Mouse (Mus musculus): Measurements from ENCODE around the gene Ccnh. TPM values are rescaled to one million over a fixed set of nuclear protein-coding genes. Genes with fewer than 3 reads are reported as not detected.
"Not testable (repeated sequence)": the region's sequence is repeated elsewhere in the genome, so short reads cannot be mapped to it uniquely, and the experiment has no call there.

The Ccnh gene
- polyA plus RNA-seq (2012; rRNA removed) = 14.4 and 15.0 TPM in 2 replicates

DNA sequence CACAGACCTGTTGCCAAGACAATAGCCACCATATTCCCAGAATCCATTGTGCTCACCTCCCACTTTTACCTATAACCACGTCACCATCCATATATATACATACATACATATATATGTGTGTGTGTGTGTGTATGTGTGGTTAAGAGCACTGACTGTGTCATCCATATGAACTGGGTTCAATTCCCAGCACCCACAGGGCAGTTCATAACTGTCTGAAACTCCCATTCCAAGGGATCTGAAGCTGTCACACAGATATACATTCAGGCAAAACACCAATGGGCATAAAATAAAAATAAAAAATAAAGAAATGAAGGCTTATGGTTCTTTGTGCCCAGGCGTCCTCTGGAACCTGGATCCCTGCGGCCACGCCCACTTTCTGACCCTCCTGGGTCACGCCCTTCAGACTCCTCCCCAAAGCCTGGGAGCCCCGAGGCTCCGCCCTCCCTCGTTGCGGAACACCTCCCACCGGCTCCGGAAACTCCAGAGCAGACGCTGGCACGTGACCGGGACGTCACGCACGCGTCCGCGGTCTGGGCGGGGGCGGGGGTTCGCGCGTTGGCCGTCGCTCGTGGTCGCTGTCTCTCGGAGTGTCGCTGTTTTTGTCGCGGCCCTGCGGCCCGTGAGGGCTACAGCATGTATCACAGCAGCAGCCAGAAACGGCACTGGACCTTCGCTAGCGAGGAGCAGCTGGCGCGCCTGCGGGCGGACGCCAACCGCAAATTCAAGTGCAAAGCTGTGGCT lies at the start of gene Ccnh:
Gene Ccnh (plus strand): TSS at position 506 of the 741 bp plus-strand sequence.
- DNase-seq (ENCODE audit: low read depth) = peak; percentile 41

DNA sequence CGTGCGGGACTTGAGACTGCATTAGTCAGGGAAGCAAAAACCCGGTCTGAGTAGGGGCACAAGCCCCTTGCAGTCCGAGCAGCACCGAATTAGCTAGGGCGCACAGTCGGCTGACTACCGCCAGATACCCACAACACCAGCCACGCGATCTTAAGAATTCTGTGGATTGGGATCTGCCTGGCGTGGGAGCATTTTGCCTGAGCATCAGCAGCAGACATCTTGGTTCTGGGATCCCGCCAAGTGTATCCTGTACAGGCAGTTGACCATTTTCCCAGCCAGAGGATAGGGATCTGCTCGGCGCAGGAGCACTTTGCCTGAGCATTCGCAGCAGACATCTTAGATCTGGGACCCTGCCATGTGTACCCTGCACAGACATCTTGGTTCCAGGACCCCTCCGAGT lies 45.8 kb upstream of the Ccnh start:
- DNase-seq (ENCODE audit: low read depth) = not testable (repeated sequence)

DNA sequence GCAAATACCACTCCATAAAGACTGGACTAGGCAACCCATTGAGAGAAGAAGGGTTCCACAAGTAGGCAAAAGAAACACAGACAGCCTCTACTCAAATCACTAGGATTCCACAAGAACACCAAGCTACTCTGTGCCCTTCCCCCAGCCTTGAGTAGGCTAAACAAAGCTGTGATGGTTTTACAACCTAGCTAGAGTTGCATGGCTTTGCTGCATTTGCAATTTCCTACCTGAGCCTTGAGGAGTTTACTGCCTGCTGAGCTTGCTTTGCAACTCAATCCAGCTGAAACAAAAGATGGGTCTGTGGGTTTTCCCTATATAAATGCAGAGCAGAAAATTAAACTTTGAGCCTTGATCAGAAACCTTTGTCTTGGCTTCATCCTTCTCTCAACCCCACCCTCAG lies 42.7 kb upstream of the Ccnh start:
- no peak for DNase-seq (ENCODE audit: low read depth)

DNA sequence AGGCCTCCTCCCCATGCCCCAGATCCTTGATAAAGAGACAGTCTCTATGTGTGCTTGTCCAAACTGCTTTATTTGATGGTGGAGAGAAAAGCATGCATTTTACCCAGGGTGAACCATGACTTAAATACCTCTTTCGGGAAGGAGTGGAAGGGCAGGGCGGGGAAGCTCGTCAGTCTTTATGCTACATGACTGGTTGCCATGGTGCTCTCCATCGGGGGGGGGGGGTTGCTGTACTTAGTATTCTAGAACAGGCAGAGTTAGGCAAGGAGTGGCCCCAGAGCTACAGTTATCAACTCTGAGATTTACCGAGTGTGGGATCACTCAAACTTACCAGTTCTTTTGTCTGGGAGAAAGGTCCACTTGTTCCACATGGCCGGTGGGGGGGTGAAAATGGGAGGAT lies 34.5 kb upstream of the Ccnh start:
- no peak for DNase-seq (ENCODE audit: low read depth)

DNA sequence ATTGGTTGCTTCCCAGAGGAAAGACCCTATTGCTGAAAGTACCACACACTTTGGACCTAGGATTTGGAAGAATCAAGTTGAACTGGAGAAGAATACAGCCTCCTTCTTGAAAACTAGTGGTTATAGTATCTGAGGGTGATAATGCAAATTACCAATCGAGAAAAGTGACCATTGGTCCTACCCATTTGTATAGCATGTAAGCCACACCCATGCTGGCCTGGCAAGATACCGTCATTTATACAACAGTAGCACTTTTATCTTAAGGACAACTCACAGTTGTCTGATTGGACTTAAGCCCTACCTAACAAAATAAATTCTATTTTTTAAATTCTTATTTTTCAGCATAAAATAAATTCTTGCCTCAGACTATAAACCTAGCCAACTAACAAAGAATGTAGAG lies 29.2 kb upstream of the Ccnh start:
- DNase-seq (ENCODE audit: low read depth) = no peak

DNA sequence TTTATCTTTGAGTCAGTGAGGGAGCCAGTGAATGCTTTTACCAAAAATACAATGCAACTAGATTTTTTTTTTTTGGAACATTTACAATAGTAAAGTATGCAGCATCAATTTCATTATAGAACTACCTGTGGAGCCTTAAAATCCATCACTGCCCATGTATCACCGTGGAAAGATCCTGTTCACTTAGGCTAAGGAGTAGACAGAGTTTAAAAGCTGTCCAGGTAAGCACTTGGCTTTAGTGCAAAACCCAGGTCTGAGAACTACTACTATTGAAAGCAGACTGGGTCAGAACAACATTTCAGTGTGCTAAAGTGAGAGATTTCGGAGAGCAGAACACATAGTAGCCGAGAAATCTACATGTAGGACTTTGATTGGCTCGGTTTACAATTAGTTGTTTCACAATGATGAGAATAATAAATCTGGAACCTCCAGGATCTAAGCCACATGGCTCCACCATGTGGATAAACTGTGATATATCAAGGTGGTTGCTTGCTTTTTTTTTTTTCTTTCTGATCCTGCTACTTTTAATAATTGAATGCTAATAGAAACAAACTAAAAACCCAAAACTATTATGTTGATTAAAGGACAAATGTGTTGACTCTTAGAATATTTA lies 24.6 kb upstream of the Ccnh start:
- no peak for DNase-seq (ENCODE audit: low read depth)

DNA sequence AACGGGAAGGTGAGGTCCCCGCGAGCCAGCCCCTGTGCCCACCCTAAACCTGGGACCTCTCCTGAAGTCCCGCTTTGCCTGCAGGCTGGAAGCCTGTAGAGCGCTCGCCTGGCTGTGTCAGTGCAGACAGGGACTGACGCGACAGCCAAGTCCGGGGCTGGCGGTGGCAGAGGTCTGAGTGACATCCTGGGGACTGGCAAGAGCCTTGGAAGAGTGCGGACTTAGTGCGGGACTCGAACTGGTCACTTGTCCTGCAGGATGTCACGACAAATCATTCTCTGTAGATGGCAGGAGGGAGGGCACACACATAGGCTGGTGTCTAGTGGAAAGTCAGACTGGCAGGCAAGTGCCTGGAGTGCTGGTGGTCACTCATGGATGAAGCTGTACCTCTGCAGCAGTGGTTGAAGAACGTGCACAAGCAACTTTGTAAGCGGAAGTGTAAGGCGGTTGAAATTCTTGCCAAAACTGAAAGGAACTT lies 475 bp downstream of the Ccnh start:
- no peak for DNase-seq (ENCODE audit: low read depth)

DNA sequence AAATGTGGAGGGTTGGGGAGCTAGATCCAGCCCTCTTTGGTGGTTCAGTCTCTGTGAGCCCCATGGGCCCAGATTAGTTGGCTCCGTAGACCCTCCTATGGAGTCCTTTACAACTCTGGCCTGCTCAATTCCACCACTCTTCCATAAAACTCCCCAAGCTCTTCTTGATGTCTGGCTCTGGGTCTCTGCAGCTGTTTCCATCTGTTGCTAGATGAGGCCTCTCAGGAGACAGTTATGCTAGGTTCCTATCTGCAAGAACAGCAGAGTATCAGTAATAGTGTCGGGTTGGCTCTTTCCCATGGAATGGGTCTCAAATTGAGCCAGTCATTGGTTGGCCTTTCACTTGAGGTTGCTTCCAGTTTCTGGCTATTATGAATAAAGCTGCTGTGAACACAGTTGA lies 2.0 kb downstream of the Ccnh start:
- no peak for DNase-seq (ENCODE audit: low read depth)

DNA sequence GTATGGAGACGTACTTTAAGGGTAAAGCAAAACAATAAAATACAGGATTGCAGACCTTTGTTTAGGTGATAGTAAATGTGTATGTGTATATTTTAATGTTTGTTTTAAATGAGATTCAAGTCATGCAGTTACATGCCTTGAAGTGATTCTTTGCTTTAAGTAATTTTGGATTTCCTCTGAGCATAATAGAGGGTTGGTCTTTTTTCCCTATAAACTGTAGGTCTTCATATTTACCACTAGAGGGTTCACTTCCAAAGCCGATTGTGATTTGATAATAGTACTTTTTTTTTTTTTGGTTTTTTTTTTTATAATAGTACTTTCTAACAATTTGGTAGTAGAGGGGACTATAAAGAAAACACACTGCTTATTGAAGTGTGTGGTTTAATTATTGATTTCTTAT lies 18.3 kb downstream of the Ccnh start:
- no peak for DNase-seq (ENCODE audit: low read depth)

DNA sequence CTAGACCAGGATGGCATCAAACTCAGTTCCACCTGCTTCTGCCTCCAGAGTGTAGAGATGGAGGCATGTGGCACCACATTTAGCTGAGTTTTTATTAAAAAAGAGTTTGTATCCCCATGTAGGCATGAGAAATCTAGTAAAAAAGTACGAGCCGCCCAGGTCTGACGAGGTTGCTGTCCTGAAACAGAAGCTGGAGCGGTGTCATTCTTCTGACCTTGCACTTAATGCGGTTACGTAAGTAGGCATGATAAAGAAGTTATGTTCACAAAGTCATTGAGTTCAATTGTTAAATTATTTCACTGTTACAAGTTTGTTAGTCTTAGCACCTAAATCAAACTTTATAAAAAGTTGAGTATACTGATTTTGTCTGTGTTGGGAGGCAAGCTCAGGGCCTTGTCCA lies 19.4 kb downstream of the Ccnh start:
- no peak for DNase-seq (ENCODE audit: low read depth)

DNA sequence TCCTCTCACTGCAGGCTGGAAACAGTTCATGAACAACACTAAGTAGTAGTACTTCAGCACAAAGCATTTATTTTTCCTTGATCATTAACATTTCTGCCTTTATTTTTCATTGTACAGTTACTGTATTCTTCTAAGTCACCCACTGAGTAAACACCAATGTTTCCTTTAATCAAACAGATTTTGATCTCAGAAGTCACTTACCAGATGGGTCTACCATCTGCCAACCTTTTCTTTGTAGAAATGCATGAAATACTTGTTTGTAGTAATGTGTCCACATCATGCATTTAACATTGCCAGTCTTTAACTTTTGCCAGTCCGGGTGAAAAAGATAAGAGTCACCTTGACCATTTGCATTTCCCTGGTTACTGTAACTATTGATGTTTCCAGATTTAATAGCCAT lies 21.1 kb downstream of the Ccnh start:
- DNase-seq (ENCODE audit: low read depth) = no peak

DNA sequence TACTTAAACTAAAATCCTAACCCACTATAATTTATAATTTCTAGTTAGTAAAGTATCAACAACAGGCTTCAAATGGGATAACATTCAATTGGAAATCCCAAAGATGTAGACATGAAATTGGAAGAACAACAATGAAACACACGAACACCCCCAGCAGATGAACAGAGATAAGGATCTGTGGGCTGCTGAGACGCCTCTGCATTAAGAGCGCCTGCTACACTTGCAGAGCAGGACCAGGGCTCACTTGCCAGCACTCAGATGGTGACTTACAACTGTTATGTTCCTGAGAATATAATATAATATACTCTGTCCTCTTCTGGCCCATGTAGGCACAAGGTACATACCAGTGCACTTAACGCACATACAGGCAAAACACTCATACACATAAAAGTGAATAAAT lies 29.4 kb downstream of the Ccnh start:
- no peak for DNase-seq (ENCODE audit: low read depth)

DNA sequence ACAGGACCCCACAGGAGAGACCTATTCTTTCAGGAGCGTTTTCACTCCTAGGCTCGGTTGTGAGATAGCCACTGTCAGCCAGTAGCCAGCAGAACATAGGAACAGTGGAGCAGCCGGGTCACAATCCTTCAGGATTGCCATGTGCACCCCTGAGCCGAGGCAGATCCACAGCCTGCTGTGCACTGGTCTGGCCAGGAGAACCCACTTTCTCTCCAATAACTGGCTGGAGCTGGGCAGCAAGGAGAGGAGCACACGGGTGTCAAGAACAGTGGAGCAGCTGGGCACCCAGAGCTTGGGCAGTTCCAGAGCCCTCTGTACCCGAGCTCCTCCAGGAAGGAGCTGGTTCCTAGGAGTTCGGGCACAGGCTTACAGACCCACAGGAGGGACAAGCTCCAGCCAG lies 49.6 kb downstream of the Ccnh start:
- DNase-seq (ENCODE audit: low read depth) = no peak

Other genes starting within 250 kb of the Ccnh start
- gene Rasa1, start 99.7 kb downstream of the Ccnh start, polyA plus RNA-seq (2012; rRNA removed) = 16.7 and 18.4 TPM in 2 replicates

All from gonadal fat pad, adult 2 months (tissue).